8 mouse cellular contexts compared by ENCODE assay signal in genomic region chr10:127040569-127041214, GRCm38 (mm10). TPM values are rescaled to one million over a fixed set of nuclear protein-coding genes. Genes with fewer than 3 reads are reported as not detected.
A peak's percentile ranks its signal among the peaks of the same experiment; 100 is the strongest.
DNase-seq lines count a peak whose midpoint lies in the region; ATAC-seq and TF ChIP-seq lines count a peak whose summit lies in the region.

No protein-coding gene starts in this region.

- DNase-seq in cerebellum, adult 2 months: peak in 1 of 2 experiments; percentile 47
- DNase-seq in cerebellum, postnatal 4 days (ENCODE audit: low spot score in 2 of 2): no peak
- DNase-seq in neural tube, embryonic 11.5 days (ENCODE audit: low spot score): no peak
- DNase-seq in neural tube, embryonic 10.5 days (ENCODE audit: extremely low spot score, low spot score): no peak
- DNase-seq in hindbrain, embryonic 11.5 days (ENCODE audit: low spot score): peak; percentile 29
- DNase-seq in liver, embryonic 11.5 days (ENCODE audit: low spot score): no peak
- peak; percentile 36 to 45 for DNase-seq in right cerebral cortex, postnatal 36 days (ENCODE audit: low spot score in 2 of 2)
- no peak for DNase-seq in urinary bladder, postnatal 36 days (ENCODE audit: low spot score in 2 of 2)

- peak overlapping the region; percentile 70 for H3K4me3 ChIP-seq in cerebellum, adult 2 months (replicated peaks; ENCODE audit: insufficient read depth, low read depth, low read length)
- peak overlapping the region; percentile 77 for H3K4me3 ChIP-seq in neural tube, embryonic 11.5 days (ENCODE audit: low read depth, low read length)
- H3K4me3 ChIP-seq in hindbrain, embryonic 11.5 days (ENCODE audit: low read depth, low read length): peak overlapping the region; percentile 80
- H3K4me3 ChIP-seq in liver, embryonic 11.5 days (ENCODE audit: low read depth, low read length): peak overlapping the region; percentile 86

- no peak overlapping the region for H3K27ac ChIP-seq in cerebellum, adult 2 months (ENCODE audit: insufficient read depth, low read length)
- no peak overlapping the region for H3K27ac ChIP-seq in neural tube, embryonic 11.5 days (ENCODE audit: low read depth, low read length)
- H3K27ac ChIP-seq in hindbrain, embryonic 11.5 days (ENCODE audit: low read depth, low read length): no peak overlapping the region
- H3K27ac ChIP-seq in liver, embryonic 11.5 days (ENCODE audit: low read depth, low read length): no peak overlapping the region

- no peak for ATAC-seq in neural tube, embryonic 11.5 days (ENCODE audit: insufficient read depth, low FRiP score, low TSS enrichment)
- no peak for ATAC-seq in hindbrain, embryonic 11.5 days (ENCODE audit: low FRiP score)
- 0 out of 2 replicates have a peak, but pooled peaks have one; percentile 4 for ATAC-seq in liver, embryonic 11.5 days (replicated peaks; ENCODE audit: low FRiP score)

- TF ChIP-seq POLR2A in cerebellum, adult 2 months (IDR thresholded peaks at IDR 0.05; ENCODE audit: borderline replicate concordance, insufficient read depth, low read length): no peak

- TF ChIP-seq CTCF in cerebellum, adult 2 months (IDR thresholded peaks at IDR 0.05; ENCODE audit: borderline replicate concordance, insufficient read depth, low read depth, low read length): no peak

- no peaks in the 10 kb centered on the region for H3K27me3 ChIP-seq in cerebellum, adult 2 months (ENCODE audit: control insufficient read depth, insufficient read depth, low read length)
- no peaks in the 10 kb centered on the region for H3K27me3 ChIP-seq in neural tube, embryonic 11.5 days (ENCODE audit: control insufficient read depth, insufficient read depth, low read length)
- no peaks in the 10 kb centered on the region for H3K27me3 ChIP-seq in hindbrain, embryonic 11.5 days (ENCODE audit: control insufficient read depth, insufficient read depth, low read length)
- H3K27me3 ChIP-seq in liver, embryonic 11.5 days (replicated peaks; ENCODE audit: control insufficient read depth, insufficient read depth, low read length): peaks cover 12% of the 10 kb centered on the region

- peak overlapping the region; percentile 100 for H3K4me2 ChIP-seq in neural tube, embryonic 11.5 days (ENCODE audit: low read depth)
- peak overlapping the region; percentile 90 for H3K4me2 ChIP-seq in hindbrain, embryonic 11.5 days (replicated peaks; ENCODE audit: low read depth, low read length)
- H3K4me2 ChIP-seq in liver, embryonic 11.5 days: peak overlapping the region; percentile 100

- no peaks in the 10 kb centered on the region for H3K4me1 ChIP-seq in cerebellum, adult 2 months (ENCODE audit: control insufficient read depth, insufficient read depth, low read length)
- H3K4me1 ChIP-seq in neural tube, embryonic 11.5 days (ENCODE audit: control insufficient read depth, insufficient read depth, low read length): 0 out of 2 replicates have a peak, but pooled peaks cover 6% of the 10 kb centered on the region
- peaks cover 3% of the 10 kb centered on the region; the same call in 1 of the 2 replicates for H3K4me1 ChIP-seq in hindbrain, embryonic 11.5 days (replicated peaks; ENCODE audit: control insufficient read depth, insufficient read depth, low read length)
- H3K4me1 ChIP-seq in liver, embryonic 11.5 days (replicated peaks; ENCODE audit: control insufficient read depth, insufficient read depth, low read length): peaks cover 7% of the 10 kb centered on the region

- H3K9me3 ChIP-seq in neural tube, embryonic 11.5 days (ENCODE audit: control insufficient read depth, low read length): no peaks in the 10 kb centered on the region
- no peaks in the 10 kb centered on the region for H3K9me3 ChIP-seq in hindbrain, embryonic 11.5 days (ENCODE audit: control insufficient read depth, low read length)
- H3K9me3 ChIP-seq in liver, embryonic 11.5 days (ENCODE audit: control insufficient read depth, low read length): no peaks in the 10 kb centered on the region

- WGBS in cerebellum, adult 2 months: under 1% methylated on average over 20 of the region's 20 CpGs
- 2% methylated on average over 20 of the region's 20 CpGs for WGBS in neural tube, embryonic 11.5 days
- 1% methylated on average over 20 of the region's 20 CpGs for WGBS in hindbrain, embryonic 11.5 days
- WGBS in liver, embryonic 11.5 days: 2% methylated on average over 20 of the region's 20 CpGs

- H3K9ac ChIP-seq in neural tube, embryonic 11.5 days (ENCODE audit: low read length): peak overlapping the region; percentile 66
- peak overlapping the region; percentile 67 for H3K9ac ChIP-seq in hindbrain, embryonic 11.5 days (ENCODE audit: low read depth, low read length)
- H3K9ac ChIP-seq in liver, embryonic 11.5 days (ENCODE audit: low read depth, low read length): peak overlapping the region; percentile 78

- H3K36me3 ChIP-seq in neural tube, embryonic 11.5 days (ENCODE audit: control insufficient read depth, insufficient read depth, low read length): peaks cover 4% of the 10 kb centered on the region
- H3K36me3 ChIP-seq in hindbrain, embryonic 11.5 days (ENCODE audit: control insufficient read depth, insufficient read depth, low read length): no peaks in the 10 kb centered on the region
- H3K36me3 ChIP-seq in liver, embryonic 11.5 days (ENCODE audit: control insufficient read depth, insufficient read depth, low read length): no peaks in the 10 kb centered on the region

RNA-seq across cellular contexts. Expression of gene Mettl1, which starts 0.5 kb away (rescaled TPM):
- 10.7 and 11.8 TPM in 2 replicates for polyA plus RNA-seq in cerebellum, adult 2 months (2012; rRNA removed)
- polyA plus RNA-seq in neural tube, embryonic 11.5 days (2014; fragmentation: Nextera tagmentation; extraction: Ambion mirVana): 42.0 and 43.6 TPM in 2 replicates
- polyA plus RNA-seq in hindbrain, embryonic 11.5 days (2014; fragmentation: Nextera tagmentation; extraction: Ambion mirVana): 32.4 and 36.7 TPM in 2 replicates
- 54.1 and 58.1 TPM in 2 replicates for polyA plus RNA-seq in liver, embryonic 11.5 days (2014; fragmentation: Nextera tagmentation; extraction: Ambion mirVana)

RNA-seq across cellular contexts. Expression of gene Eef1akmt3, which starts 0.6 kb away (rescaled TPM):
- 0.13 TPM in 2 replicates for polyA plus RNA-seq in cerebellum, adult 2 months (2012; rRNA removed)
- polyA plus RNA-seq in neural tube, embryonic 11.5 days (2014; fragmentation: Nextera tagmentation; extraction: Ambion mirVana): 0.23 and 0.32 TPM in 2 replicates
- 0.08 and 0.15 TPM in 2 replicates for polyA plus RNA-seq in hindbrain, embryonic 11.5 days (2014; fragmentation: Nextera tagmentation; extraction: Ambion mirVana)
- polyA plus RNA-seq in liver, embryonic 11.5 days (2014; fragmentation: Nextera tagmentation; extraction: Ambion mirVana): 0.11 and 0.23 TPM in 2 replicates

RNA-seq across cellular contexts. Expression of gene Cyp27b1, which starts 7.4 kb away (rescaled TPM):
- 0.19 and 0.29 TPM in 2 replicates for polyA plus RNA-seq in cerebellum, adult 2 months (2012; rRNA removed)
- polyA plus RNA-seq in neural tube, embryonic 11.5 days (2014; fragmentation: Nextera tagmentation; extraction: Ambion mirVana): 0.09 and 0.14 TPM in 2 replicates
- 0.11 and 0.20 TPM in 2 replicates for polyA plus RNA-seq in hindbrain, embryonic 11.5 days (2014; fragmentation: Nextera tagmentation; extraction: Ambion mirVana)
- polyA plus RNA-seq in liver, embryonic 11.5 days (2014; fragmentation: Nextera tagmentation; extraction: Ambion mirVana): not detected in 2 replicates

RNA-seq across cellular contexts. Expression of gene Tsfm, which starts 10.1 kb away (rescaled TPM):
- polyA plus RNA-seq in cerebellum, adult 2 months (2012; rRNA removed): 45.2 and 45.4 TPM in 2 replicates
- 75.3 and 79.9 TPM in 2 replicates for polyA plus RNA-seq in neural tube, embryonic 11.5 days (2014; fragmentation: Nextera tagmentation; extraction: Ambion mirVana)
- 75.6 and 78.7 TPM in 2 replicates for polyA plus RNA-seq in hindbrain, embryonic 11.5 days (2014; fragmentation: Nextera tagmentation; extraction: Ambion mirVana)
- 110 and 119 TPM in 2 replicates for polyA plus RNA-seq in liver, embryonic 11.5 days (2014; fragmentation: Nextera tagmentation; extraction: Ambion mirVana)

RNA-seq across cellular contexts. Expression of gene March9, which starts 19.3 kb away (rescaled TPM):
- polyA plus RNA-seq in cerebellum, adult 2 months (2012; rRNA removed): 11.8 TPM in 2 replicates
- polyA plus RNA-seq in neural tube, embryonic 11.5 days (2014; fragmentation: Nextera tagmentation; extraction: Ambion mirVana): 4.3 and 4.7 TPM in 2 replicates
- polyA plus RNA-seq in hindbrain, embryonic 11.5 days (2014; fragmentation: Nextera tagmentation; extraction: Ambion mirVana): 3.6 and 4.2 TPM in 2 replicates
- 0.38 TPM in 2 replicates for polyA plus RNA-seq in liver, embryonic 11.5 days (2014; fragmentation: Nextera tagmentation; extraction: Ambion mirVana)

Comparison
In these comparisons a context has a peak if more than half of its experiments do, and no peak if none do; other contexts are left out.
1. DNase-seq: peak in hindbrain, embryonic 11.5 days (single experiment) and right cerebral cortex, postnatal 36 days (2 of 2); none in cerebellum, postnatal 4 days (0 of 2), neural tube, embryonic 11.5 days (single experiment), neural tube, embryonic 10.5 days (single experiment), liver, embryonic 11.5 days (single experiment) and urinary bladder, postnatal 36 days (0 of 2).
2. Peak in every context shown above with its lines, with median percentiles within 50 percentile points of each other: H3K4me3 ChIP-seq, H3K4me2 ChIP-seq and H3K9ac ChIP-seq.